Mouse (Mus musculus): ENCODE measurements around the gene Gal3st2c.
"Not testable (repeated sequence)": the region's sequence is repeated elsewhere in the genome, so short reads cannot be mapped to it uniquely, and the experiment has no call there.

Gene Gal3st2c

GRCm38 (mm10) chr1:94046544-94046943 lies 56.2 kb downstream of the Gal3st2c start:
- DNase-seq (ENCODE audit: low spot score), result no peak

GRCm38 (mm10) chr1:94051104-94051503 lies 60.8 kb downstream of the Gal3st2c start:
- no peak for DNase-seq (ENCODE audit: low spot score)

- DNase-seq (ENCODE audit: low spot score), result no peak
Observed at GRCm38 (mm10) chr1:94052373-94052772, 62.1 kb downstream of the Gal3st2c start, which contains the start of gene Pdcd1. TSS of gene Pdcd1 (minus strand) at chr1:94052553.

- DNase-seq (ENCODE audit: low spot score), result no peak
Observed at GRCm38 (mm10) chr1:94053530-94054216, 63.4 kb downstream of the Gal3st2c start.

GRCm38 (mm10) chr1:94054481-94054880 lies 64.2 kb downstream of the Gal3st2c start:
- no peak for DNase-seq (ENCODE audit: low spot score)

GRCm38 (mm10) chr1:94055966-94056365 lies 65.7 kb downstream of the Gal3st2c start:
- no peak for DNase-seq (ENCODE audit: low spot score)

- no peak for DNase-seq (ENCODE audit: low spot score)
Observed at GRCm38 (mm10) chr1:94057401-94057800, 67.1 kb downstream of the Gal3st2c start.

- not testable (repeated sequence) for DNase-seq (ENCODE audit: low spot score)
Observed at GRCm38 (mm10) chr1:94058281-94058680, 68.0 kb downstream of the Gal3st2c start.
